Mouse (Mus musculus) limb, embryonic 14.5 days (tissue): ENCODE measurements around the gene Slc38a8. TPM values are rescaled to one million over a fixed set of nuclear protein-coding genes. Genes with fewer than 3 reads are reported as not detected.
A peak's percentile ranks its signal among the peaks of the same experiment; 100 is the strongest.

Experiments used
- ATAC-seq: fragments of 200-750 bp; cut with Nextera tagmentation; 2 replicates; pipeline ENCODE4 v1.8.0; 2017; ENCODE audit warnings: low read depth, moderate number of reproducible peaks, moderate TSS enrichment; ENCODE audit not compliant: low FRiP score
- DNase-seq: peaks from one replicate; pipeline ENCODE4 v3.0.0-alpha.2; 2015; ENCODE audit warnings: low spot score
- H3K27ac ChIP-seq: fragments of 300-500 bp; sonication (generic); replicated peaks from 2 replicates; pipeline ENCODE4 v1.5.1; 2014; ENCODE audit warnings: low read depth, mild to moderate bottlenecking, low read length, moderate library complexity, mixed read lengths
- H3K27me3 ChIP-seq: fragments of 300-500 bp; sonication (generic); 2 replicates; pipeline ENCODE4 v1.6.1; 2014; ENCODE audit warnings: low read length, mixed read lengths; ENCODE audit not compliant: control insufficient read depth, insufficient read depth
- H3K36me3 ChIP-seq: fragments of 300-500 bp; sonication (generic); 2 replicates; pipeline ENCODE4 v1.6.1; 2014; ENCODE audit warnings: mild to moderate bottlenecking, low read length, moderate library complexity, mixed read lengths; ENCODE audit not compliant: control insufficient read depth, insufficient read depth
- H3K4me1 ChIP-seq: fragments of 300-500 bp; sonication (generic); 2 replicates; pipeline ENCODE4 v1.6.1; 2014; ENCODE audit warnings: antibody characterized with exemption, low read length, mixed read lengths; ENCODE audit not compliant: control insufficient read depth, insufficient read depth
- H3K4me2 ChIP-seq: fragments of 300-500 bp; sonication (generic); replicated peaks from 2 replicates; pipeline ENCODE4 v1.6.1; 2014; ENCODE audit warnings: low read depth, mild to moderate bottlenecking, low read length, moderate library complexity; ENCODE audit not compliant: severe bottlenecking
- H3K4me3 ChIP-seq: fragments of 300-500 bp; sonication (generic); replicated peaks from 2 replicates; pipeline ENCODE4 v1.5.1; 2014; ENCODE audit warnings: low read length
- H3K9ac ChIP-seq: fragments of 300-500 bp; sonication (generic); 2 replicates; pipeline ENCODE4 v1.6.1; 2014; ENCODE audit warnings: mild to moderate bottlenecking, low read depth, low read length, moderate library complexity; ENCODE audit not compliant: severe bottlenecking
- H3K9me3 ChIP-seq: fragments of 300-500 bp; sonication (generic); 2 replicates; pipeline ENCODE4 v1.6.1; 2016; ENCODE audit warnings: low read length; ENCODE audit not compliant: control insufficient read depth
- POLR2A ChIP-seq: fragments of 200-500 bp; IDR thresholded peaks from 2 replicates; pipeline ENCODE4 v1.8.0; 2012; ENCODE audit warnings: inconsistent platforms, mild to moderate bottlenecking, moderate library complexity, borderline replicate concordance; ENCODE audit not compliant: insufficient read depth, insufficient read length; ENCODE audit errors: extremely low read depth
- WGBS: fragments of 180-500 bp; shearing (Covaris S2); extraction: QIAGEN DNeasy Blood & Tissue Kit; methylation state at CpG from one replicate; pipeline ENCODE4 v1.1.7; 2014; 5-methylcytosine and 5-hydroxymethylcytosine counted together
- polyA plus RNA-seq, 2 experiments: library from polyadenylated mRNA; depleted of rRNA in 1 of 2; stranded (reverse) in 1 of 2; unstranded in 1 of 2; fragments of >200 nt; fragmentation: Nextera tagmentation in 1 of 2; extraction: Ambion mirVana in 1 of 2; gene quantifications; 2 replicates each; pipeline versions ENCODE4 v1.2.1 to v1.2.3; 2012 to 2014

Gene Slc38a8
- polyA plus RNA-seq, 2 experiments, result 0.29 TPM; not detected in 1

DNA sequence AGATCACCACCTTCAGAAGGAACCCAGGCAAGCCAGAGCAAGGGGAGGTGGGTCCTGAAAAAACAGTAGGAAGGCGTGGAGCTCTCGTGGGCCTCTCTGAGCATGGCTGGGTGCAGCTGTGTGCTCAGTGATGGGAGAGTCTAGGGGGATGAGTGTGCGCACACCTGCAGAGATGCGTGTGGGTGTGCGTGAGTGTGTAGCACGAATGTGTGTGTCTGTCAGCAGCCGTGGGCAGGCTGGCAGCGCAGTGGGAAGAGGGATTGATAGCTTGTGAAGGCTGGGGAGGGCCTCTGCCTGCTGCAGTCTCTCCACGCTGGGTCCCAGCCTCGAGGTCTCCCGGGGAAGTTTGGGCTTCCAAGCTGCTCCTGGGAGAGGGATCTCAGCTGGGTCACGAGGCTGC, 51.9 kb downstream of the Slc38a8 start:
- Histone ChIP-seq H3K36me3 (no peaks in the 10 kb centered on the region), H3K27ac (no peak overlapping the region), H3K9ac (no peak overlapping the region), H3K9me3 (no peaks in the 10 kb centered on the region), H3K4me3 (no peak overlapping the region), H3K27me3 (peaks cover 21% of the 10 kb centered on the region), H3K4me1 (0 out of 2 replicates have a peak, but pooled peaks cover 2% of the 10 kb centered on the region), H3K4me2 (no peak overlapping the region)
- 75% methylated on average over 12 of the region's 12 CpGs for WGBS
- ATAC-seq, result no peak
- DNase-seq, result no peak
- no peak for TF ChIP-seq POLR2A

DNA sequence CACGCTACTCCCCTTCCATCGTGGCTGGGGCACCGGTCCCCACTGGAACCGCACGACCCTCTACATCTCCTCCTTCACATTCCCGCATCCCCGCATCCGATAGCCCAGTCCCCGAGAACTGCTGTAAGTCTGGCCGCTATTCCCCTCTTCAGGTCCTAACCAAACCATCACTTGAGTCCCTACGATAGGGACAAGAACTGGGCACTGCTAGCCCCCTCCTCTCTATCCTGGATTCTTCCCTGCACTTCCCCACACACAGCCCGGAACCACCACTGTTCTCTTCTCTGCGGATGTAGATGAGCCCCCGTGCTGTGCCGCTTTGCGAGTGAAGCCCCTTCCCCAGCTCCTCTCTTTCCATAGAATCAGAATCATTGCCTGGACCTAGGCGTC, 53.7 kb downstream of the Slc38a8 start:
- no peak for DNase-seq
- peak overlapping the region; percentile 95 for H3K4me2 ChIP-seq
- no peaks in the 10 kb centered on the region for H3K36me3 ChIP-seq
- H3K4me3 ChIP-seq, result peak overlapping the region; percentile 65
- no peak for TF ChIP-seq POLR2A
- peaks cover 21% of the 10 kb centered on the region for H3K27me3 ChIP-seq
- 3% methylated on average over 17 of the region's 17 CpGs for WGBS
- H3K9me3 ChIP-seq, result no peaks in the 10 kb centered on the region
- no peak overlapping the region for H3K27ac ChIP-seq
- 0 out of 2 replicates have a peak, but pooled peaks cover 2% of the 10 kb centered on the region for H3K4me1 ChIP-seq
- no peak for ATAC-seq
- peak overlapping the region; percentile 70; the same call in 1 of the 2 replicates for H3K9ac ChIP-seq

DNA sequence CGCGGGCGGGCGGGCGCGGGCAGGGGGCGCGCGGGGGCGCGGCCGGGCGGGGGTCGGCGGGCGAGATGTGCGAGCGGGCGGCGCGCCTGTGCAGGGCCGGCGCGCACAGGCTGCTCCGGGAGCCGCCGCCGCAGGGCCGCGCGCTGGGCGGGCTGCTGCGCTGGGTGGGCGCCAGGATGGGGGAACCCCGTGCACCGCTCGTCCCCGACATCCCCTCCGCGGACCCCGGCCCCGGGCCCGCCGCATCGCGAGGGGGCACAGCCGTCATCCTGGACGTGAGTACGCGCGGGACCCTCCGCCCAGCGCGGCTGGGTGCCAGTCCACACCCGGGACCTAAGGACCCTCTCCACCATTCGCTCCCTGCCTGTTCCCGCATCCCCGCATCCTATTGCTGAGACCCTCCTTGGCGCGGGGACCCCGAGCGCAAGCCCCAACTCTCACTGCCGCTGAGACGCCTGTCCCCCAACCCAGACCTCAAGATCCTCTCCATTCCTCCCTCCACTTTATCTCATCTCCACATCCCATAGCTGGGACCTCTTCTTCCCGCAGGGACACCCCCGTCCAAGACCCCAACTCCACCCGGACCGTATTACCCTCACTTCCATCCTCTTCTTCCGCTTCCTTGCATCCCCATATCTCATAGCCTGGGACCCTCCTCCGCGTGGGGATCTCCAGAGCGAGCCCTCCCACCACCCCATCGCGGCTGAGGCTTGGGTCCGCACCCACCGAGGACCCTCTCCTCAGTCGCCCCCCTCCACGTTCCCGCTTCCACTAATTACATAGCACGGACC, 54.3 kb downstream of the Slc38a8 start:
- H3K27me3 ChIP-seq, result peaks cover 21% of the 10 kb centered on the region
- H3K27ac ChIP-seq, result no peak overlapping the region
- no peaks in the 10 kb centered on the region for H3K36me3 ChIP-seq
- TF ChIP-seq POLR2A, result no peak
- H3K9ac ChIP-seq, result peak overlapping the region; percentile 70
- 2% methylated on average over 24 of the region's 80 CpGs for WGBS
- peak overlapping the region; percentile 95 for H3K4me2 ChIP-seq
- 0 out of 2 replicates have a peak, but pooled peaks cover 2% of the 10 kb centered on the region for H3K4me1 ChIP-seq
- peak overlapping the region; percentile 65 for H3K4me3 ChIP-seq
- ATAC-seq (peak; percentile 50; the same call in 1 of the 2 replicates), DNase-seq (no peak)
- H3K9me3 ChIP-seq, result no peaks in the 10 kb centered on the region

DNA sequence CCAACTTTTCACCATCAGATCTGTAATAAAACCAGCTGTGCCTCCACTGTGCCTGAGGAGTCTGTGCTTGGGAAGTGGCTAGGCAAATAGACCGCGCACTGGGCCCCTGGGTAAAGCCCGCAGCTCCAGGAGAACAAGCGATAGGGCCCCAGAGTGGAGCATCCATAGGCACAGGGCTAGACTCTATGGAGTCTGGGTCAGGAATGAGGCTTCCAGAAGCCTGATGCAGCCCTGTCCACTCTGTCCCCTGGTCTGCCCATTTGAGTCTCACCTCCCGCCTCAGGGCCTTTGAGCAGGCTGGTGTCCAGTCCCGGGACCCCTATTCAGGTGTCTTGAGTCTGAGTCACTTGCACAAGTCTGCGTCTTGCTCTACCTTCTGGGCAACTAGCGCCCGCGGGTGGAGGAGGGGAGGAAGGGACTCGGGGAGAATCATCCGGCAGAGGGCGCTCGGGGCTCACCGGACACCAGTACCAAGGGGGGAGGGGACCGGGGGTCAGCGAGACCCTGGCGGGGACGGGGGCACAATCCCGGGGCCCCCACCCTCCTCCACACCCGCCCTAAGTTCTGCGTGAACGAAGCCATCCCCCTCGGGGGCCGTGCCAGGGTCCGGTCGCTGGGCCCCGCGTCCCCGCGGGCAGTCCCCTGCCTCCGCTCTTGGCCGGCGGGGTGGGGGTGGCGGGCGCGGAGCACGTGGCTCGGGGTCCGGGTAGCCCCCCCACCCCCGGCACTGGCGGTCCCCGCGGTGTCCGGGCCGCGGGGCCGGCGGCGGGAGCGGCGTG, 55.1 kb downstream of the Slc38a8 start, which contains the start of gene Necab2:
Gene Necab2 (plus strand): TSS at position 509 of the 779 bp plus-strand sequence.
- H3K36me3 ChIP-seq, result no peaks in the 10 kb centered on the region
- peak; percentile 80 for DNase-seq
- peak within 1 kb of the TSS; percentile 95 for H3K4me2 ChIP-seq
- H3K9me3 ChIP-seq, result no peaks in the 10 kb centered on the region
- peak within 1 kb of the TSS; percentile 65 for H3K4me3 ChIP-seq
- peak within 1 kb of the TSS; percentile 70 for H3K9ac ChIP-seq
- TF ChIP-seq POLR2A, result no peak
- H3K27ac ChIP-seq, result no peak within 1 kb of the TSS
- 0 out of 2 replicates have a peak, but pooled peaks cover 2% of the 10 kb centered on the region for H3K4me1 ChIP-seq
- H3K27me3 ChIP-seq, result peaks cover 21% of the 10 kb centered on the region
- peak; percentile 84 for ATAC-seq
- WGBS, result 2% methylated on average over 41 of the region's 52 CpGs

DNA sequence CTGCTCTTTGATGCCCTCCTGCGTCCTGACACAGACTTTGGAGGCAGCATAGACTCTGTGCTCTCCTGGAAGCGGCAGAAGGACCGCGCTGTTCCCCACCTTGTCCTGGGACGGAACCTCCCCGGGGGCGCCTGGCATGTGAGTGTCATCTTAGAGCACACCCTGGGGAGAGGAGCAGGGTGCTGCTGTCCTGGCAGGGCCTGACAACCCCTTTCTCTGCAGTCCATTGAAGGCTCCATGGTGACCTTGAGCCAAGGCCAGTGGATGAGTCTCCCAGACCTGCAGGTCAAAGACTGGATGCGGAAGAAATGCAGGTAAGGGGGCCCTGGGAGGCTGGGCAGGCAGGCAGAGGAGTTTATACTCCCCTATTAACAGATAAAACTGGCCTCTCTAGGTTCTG, 58.5 kb downstream of the Slc38a8 start:
- no peaks in the 10 kb centered on the region for H3K9me3 ChIP-seq
- no peak for DNase-seq
- 95% methylated on average over 8 of the region's 8 CpGs for WGBS
- no peak overlapping the region for H3K27ac ChIP-seq
- no peak for TF ChIP-seq POLR2A
- H3K4me1 ChIP-seq, result peaks cover 9% of the 10 kb centered on the region; the same call in 1 of the 2 replicates
- H3K9ac ChIP-seq, result no peak overlapping the region
- H3K4me3 ChIP-seq, result no peak overlapping the region
- H3K4me2 ChIP-seq, result no peak overlapping the region
- H3K36me3 ChIP-seq, result no peaks in the 10 kb centered on the region
- peaks cover 9% of the 10 kb centered on the region for H3K27me3 ChIP-seq
- no peak for ATAC-seq
